Mouse (Mus musculus): ENCODE data around the gene Lix1l. TPM values are rescaled to one million over a fixed set of nuclear protein-coding genes. Genes with fewer than 3 reads are reported as not detected.

Gene Lix1l
- total and polyA plus RNA-seq, 3 experiments: 24.7 to 25.3 (median 25.2) TPM

GRCm38 (mm10) chr3:96675690-96676089 is 74.7 kb downstream of the Lix1l start:
- Histone ChIP-seq H3K36me3 (ENCODE audit: control insufficient read depth, insufficient read depth, low read length) (no peaks in the 10 kb centered on the region), H3K4me3 (no peak overlapping the region), H3K4me1 (ENCODE audit: control insufficient read depth, insufficient read depth, low read length) (no peaks in the 10 kb centered on the region), H3K79me2 (replicated peaks; ENCODE audit: control insufficient read depth, insufficient read depth, low read length) (no peaks in the 10 kb centered on the region), H3K27me3 (ENCODE audit: control insufficient read depth, insufficient read depth, low read length) (no peaks in the 10 kb centered on the region), H3K9ac (ENCODE audit: low read depth, low read length) (no peak overlapping the region), H3K27ac (no peak overlapping the region)
- TF ChIP-seq EP300 (IDR thresholded peaks at IDR 0.05; ENCODE audit: insufficient read depth, low read depth, low read length) (no peak), CTCF (IDR thresholded peaks at IDR 0.05) (no peak), POLR2A (IDR thresholded peaks at IDR 0.05; ENCODE audit: insufficient read depth, low read depth, low read length) (no peak)
- WGBS: 67% methylated on average over 3 of the region's 3 CpGs
- no peak for DNase-seq
- intact Hi-C loops (cut with DNase I): no loop called here

Other genes starting within 250 kb of the Lix1l start
- gene BC107364, start 148.8 kb upstream of the Lix1l start, total RNA-seq (2021): not detected
- gene BC107364, start 148.8 kb upstream of the Lix1l start, polyA plus RNA-seq (2012; rRNA removed): 0.15 TPM in 1 of 2 replicates, not detected in the other
- gene Hfe2, start 76.0 kb upstream of the Lix1l start, total RNA-seq (2021): 100 to 1,000 TPM; 289 to 295 TPM
- gene Hfe2, start 76.0 kb upstream of the Lix1l start, polyA plus RNA-seq (2012; rRNA removed): 199 and 261 TPM in 2 replicates
- gene Txnip, start 43.2 kb upstream of the Lix1l start, total RNA-seq (2021): 100 to 1,000 TPM; 276 to 338 TPM
- 515 and 744 TPM in 2 replicates for gene Txnip, start 43.2 kb upstream of the Lix1l start, polyA plus RNA-seq (2012; rRNA removed)
- 1 to 10 TPM; 1.8 to 2.8 TPM for gene Gm16253, start 24.2 kb upstream of the Lix1l start, total RNA-seq (2021)
- gene Gm16253, start 24.2 kb upstream of the Lix1l start, polyA plus RNA-seq (2012; rRNA removed): not detected in 2 replicates
- gene Polr3gl, start 7.0 kb upstream of the Lix1l start, total RNA-seq (2021): 10 to 100 TPM; 24.3 to 35.0 TPM
- gene Polr3gl, start 7.0 kb upstream of the Lix1l start, polyA plus RNA-seq (2012; rRNA removed): 20.1 and 21.9 TPM in 2 replicates
- gene Ankrd34a, start 4.5 kb upstream of the Lix1l start, total RNA-seq (2021): 1 to 10 TPM; 1.3 to 2.4 TPM
- gene Ankrd34a, start 4.5 kb upstream of the Lix1l start, polyA plus RNA-seq (2012; rRNA removed): 2.1 and 3.1 TPM in 2 replicates
- 10 to 100 TPM; 29.5 to 33.9 TPM for gene Rbm8a, start 28.8 kb downstream of the Lix1l start, total RNA-seq (2021)
- 8.4 and 12.0 TPM in 2 replicates for gene Rbm8a, start 28.8 kb downstream of the Lix1l start, polyA plus RNA-seq (2012; rRNA removed)
- gene Pex11b, start 34.2 kb downstream of the Lix1l start, total RNA-seq (2021): 10 to 100 TPM; 32.2 to 36.4 TPM
- gene Pex11b, start 34.2 kb downstream of the Lix1l start, polyA plus RNA-seq (2012; rRNA removed): 41.3 and 65.8 TPM in 2 replicates
- under 1 TPM in 1 of 2 experiments, not detected in 1; 0.30 TPM for gene Gm42957, start 34.3 kb downstream of the Lix1l start, total RNA-seq (2021)
- 0.04 and 0.15 TPM in 2 replicates for gene Gm42957, start 34.3 kb downstream of the Lix1l start, polyA plus RNA-seq (2012; rRNA removed)
- under 1 TPM; 0.70 to 0.91 TPM for gene Itga10, start 44.4 kb downstream of the Lix1l start, total RNA-seq (2021)
- gene Itga10, start 44.4 kb downstream of the Lix1l start, polyA plus RNA-seq (2012; rRNA removed): 1.5 and 2.9 TPM in 2 replicates
- gene Ankrd35, start 69.0 kb downstream of the Lix1l start, total RNA-seq (2021): 1 to 10 TPM in 1 of 2 experiments, under 1 TPM in 1; 0.80 to 1.2 TPM
- 1.2 and 1.5 TPM in 2 replicates for gene Ankrd35, start 69.0 kb downstream of the Lix1l start, polyA plus RNA-seq (2012; rRNA removed)
- gene Pias3, start 95.2 kb downstream of the Lix1l start, total RNA-seq (2021): 10 to 100 TPM; 10.3 to 11.7 TPM
- 20.6 and 20.7 TPM in 2 replicates for gene Pias3, start 95.2 kb downstream of the Lix1l start, polyA plus RNA-seq (2012; rRNA removed)
- gene Nudt17, start 107.4 kb downstream of the Lix1l start, total RNA-seq (2021): 1 to 10 TPM; 2.6 to 3.1 TPM
- 4.8 and 5.0 TPM in 2 replicates for gene Nudt17, start 107.4 kb downstream of the Lix1l start, polyA plus RNA-seq (2012; rRNA removed)
- 10 to 100 TPM; 22.4 to 24.4 TPM for gene Polr3c, start 126.5 kb downstream of the Lix1l start, total RNA-seq (2021)
- gene Polr3c, start 126.5 kb downstream of the Lix1l start, polyA plus RNA-seq (2012; rRNA removed): 21.2 and 33.5 TPM in 2 replicates
- 10 to 100 TPM; 22.6 to 25.4 TPM for gene Rnf115, start 126.5 kb downstream of the Lix1l start, total RNA-seq (2021)
- 11.4 and 19.7 TPM in 2 replicates for gene Rnf115, start 126.5 kb downstream of the Lix1l start, polyA plus RNA-seq (2012; rRNA removed)
- not detected for gene Pdzk1, start 228.1 kb downstream of the Lix1l start, total RNA-seq (2021)
- gene Pdzk1, start 228.1 kb downstream of the Lix1l start, polyA plus RNA-seq (2012; rRNA removed): 0.10 TPM in 1 of 2 replicates, not detected in the other
- not detected for gene Cd160, start 228.2 kb downstream of the Lix1l start, total RNA-seq (2021)
- gene Cd160, start 228.2 kb downstream of the Lix1l start, polyA plus RNA-seq (2012; rRNA removed): 0.06 TPM in 1 of 2 replicates, not detected in the other

All from heart, adult 2 months (tissue).